Mouse (Mus musculus): Measurements from ENCODE around the gene Epn3. TPM values are rescaled to one million over a fixed set of nuclear protein-coding genes. Genes with fewer than 3 reads are reported as not detected.
A peak's percentile ranks its signal among the peaks of the same experiment; 100 is the strongest.

The Epn3 gene
- total RNA-seq, 2 experiments from 2014 or later: not detected

- DNase-seq (ENCODE audit: low spot score): no peak
These were observed 27.8 kb downstream of the Epn3 start for GRCm38 (mm10) chr11:94471740-94472584.

- no peak for DNase-seq (ENCODE audit: low spot score)
These were observed 29.4 kb downstream of the Epn3 start for GRCm38 (mm10) chr11:94470391-94470790.

GRCm38 (mm10) chr11:94469136-94470064, 30.4 kb downstream of the Epn3 start:
- DNase-seq (ENCODE audit: low spot score): peak; percentile 31

GRCm38 (mm10) chr11:94468582-94469064, 31.2 kb downstream of the Epn3 start:
- DNase-seq (ENCODE audit: low spot score): no peak

- DNase-seq (ENCODE audit: low spot score): no peak
These were observed 33.4 kb downstream of the Epn3 start for GRCm38 (mm10) chr11:94466333-94466855.

- no peak for DNase-seq (ENCODE audit: low spot score)
These were observed 35.6 kb downstream of the Epn3 start for GRCm38 (mm10) chr11:94464170-94464569.

GRCm38 (mm10) chr11:94461856-94462255, 37.9 kb downstream of the Epn3 start:
- DNase-seq (ENCODE audit: low spot score): no peak

GRCm38 (mm10) chr11:94457001-94457400, 42.8 kb downstream of the Epn3 start:
- no peak for DNase-seq (ENCODE audit: low spot score)

- no peak for DNase-seq (ENCODE audit: low spot score)
These were observed 43.4 kb downstream of the Epn3 start for GRCm38 (mm10) chr11:94456347-94456746.

GRCm38 (mm10) chr11:94455161-94455820, 44.5 kb downstream of the Epn3 start:
- no peak for DNase-seq (ENCODE audit: low spot score)

GRCm38 (mm10) chr11:94454756-94455155, 45.0 kb downstream of the Epn3 start:
- no peak for DNase-seq (ENCODE audit: low spot score)

GRCm38 (mm10) chr11:94451091-94451773, 48.5 kb downstream of the Epn3 start:
- no peak for DNase-seq (ENCODE audit: low spot score)

GRCm38 (mm10) chr11:94449886-94450285, 49.9 kb downstream of the Epn3 start:
- DNase-seq (ENCODE audit: low spot score): no peak

GRCm38 (mm10) chr11:94449239-94449638, 50.5 kb downstream of the Epn3 start:
- DNase-seq (ENCODE audit: low spot score): no peak

- DNase-seq (ENCODE audit: low spot score): no peak
These were observed 52.8 kb downstream of the Epn3 start for GRCm38 (mm10) chr11:94447017-94447416.

- no peak for DNase-seq (ENCODE audit: low spot score)
These were observed 54.5 kb downstream of the Epn3 start for GRCm38 (mm10) chr11:94445300-94445699.

GRCm38 (mm10) chr11:94444829-94445228, 54.9 kb downstream of the Epn3 start:
- no peak for DNase-seq (ENCODE audit: low spot score)

GRCm38 (mm10) chr11:94441752-94442151, 58.0 kb downstream of the Epn3 start:
- DNase-seq (ENCODE audit: low spot score): no peak

GRCm38 (mm10) chr11:94441122-94441521, 58.7 kb downstream of the Epn3 start:
- DNase-seq (ENCODE audit: low spot score): no peak

GRCm38 (mm10) chr11:94440421-94440820, 59.4 kb downstream of the Epn3 start:
- no peak for DNase-seq (ENCODE audit: low spot score)

All from gastrocnemius, adult 18-20 months (tissue).